Mouse (Mus musculus): Measurements from ENCODE around the gene Plxnb3.

GRCm38 (mm10) chrX:73744774-73745481 is 12.0 kb upstream of the Plxnb3 start:
- no peak for TF ChIP-seq CTCF (IDR thresholded peaks at IDR 0.05; ENCODE audit: low read depth)
- no peak for TF ChIP-seq EP300 (IDR thresholded peaks at IDR 0.05; ENCODE audit: low read depth)

All from liver, postnatal 0 days (tissue).